Mouse (Mus musculus) CH12.LX (cell line): ENCODE results near the gene Olfr5. TPM values are rescaled to one million over a fixed set of nuclear protein-coding genes. Genes with fewer than 3 reads are reported as not detected.

ENCODE experiments used
- DNase-seq: peaks from one replicate; pipeline ENCODE4 v3.0.0-alpha.2; 2013; ENCODE audit errors: extremely low read depth
- H3K27ac ChIP-seq: 2 replicates; pipeline ENCODE4 v1.5.1; 2012; ENCODE audit warnings: low read depth, mild to moderate bottlenecking, control low read depth, moderate library complexity; ENCODE audit not compliant: insufficient read depth
- H3K27me3 ChIP-seq: replicated peaks from 2 replicates; pipeline ENCODE3; 2012; ENCODE audit warnings: inconsistent platforms
- H3K36me3 ChIP-seq, 2 experiments: replicated peaks in 1 of 2; 2 replicates each; pipeline versions ENCODE3 to v1.6.1; 2012; ENCODE audit warnings: inconsistent platforms in 1 of 2, low read length in 1 of 2, mild to moderate bottlenecking in 1 of 2, mixed read lengths in 1 of 2, moderate library complexity in 1 of 2; ENCODE audit not compliant: control insufficient read depth in 1 of 2, insufficient read depth in 1 of 2
- H3K4me1 ChIP-seq, 2 experiments: 2 replicates each; pipeline ENCODE4 v1.6.1; 2012; ENCODE audit warnings: inconsistent platforms in 1 of 2, moderate library complexity in 1 of 2; ENCODE audit not compliant: insufficient read depth in 2 of 2, control insufficient read depth in 1 of 2
- H3K4me2 ChIP-seq: 2 replicates; pipeline ENCODE4 v1.6.1; 2012; ENCODE audit warnings: low read depth, mild to moderate bottlenecking, control low read depth; ENCODE audit not compliant: poor library complexity, insufficient read depth, severe bottlenecking
- H3K4me3 ChIP-seq, 3 experiments: fragments of 150-350 bp in 1 of 3; sonication (generic) in 1 of 3; replicated peaks in 1 of 3; 2 replicates each; pipeline versions ENCODE3 to v1.5.1; 2011 to 2012; ENCODE audit warnings: low read depth in 2 of 3, low read length in 2 of 3, mild to moderate bottlenecking in 2 of 3, moderate library complexity in 2 of 3, control low read depth in 1 of 3, improper control_type of control experiment in 1 of 3, inconsistent platforms in 1 of 3, mixed read lengths in 1 of 3; ENCODE audit not compliant: poor library complexity in 1 of 3
- H3K79me2 ChIP-seq: replicated peaks from 2 replicates; pipeline ENCODE4 v1.6.1; 2012; ENCODE audit warnings: mild to moderate bottlenecking, moderate library complexity; ENCODE audit not compliant: control insufficient read depth, poor library complexity, insufficient read depth, severe bottlenecking; ENCODE audit errors: extremely low read depth
- H3K9ac ChIP-seq: 2 replicates; pipeline ENCODE4 v1.6.1; 2012; ENCODE audit warnings: low read depth, mild to moderate bottlenecking, control low read depth, moderate library complexity; ENCODE audit not compliant: insufficient read depth
- H3K9me3 ChIP-seq: replicated peaks from 2 replicates; pipeline ENCODE3; 2012; ENCODE audit warnings: low read length, inconsistent platforms, mixed read lengths
- BHLHE40 ChIP-seq: IDR thresholded peaks from 2 replicates; pipeline ENCODE4 v1.6.1; 2011; ENCODE audit warnings: mild to moderate bottlenecking, low read depth, low read length, improper control_type of control experiment
- CHD1 ChIP-seq: IDR thresholded peaks from 2 replicates; pipeline ENCODE4 v1.6.1; 2012; ENCODE audit warnings: low read depth, low read length, improper control_type of control experiment, inconsistent platforms
- CHD2 ChIP-seq: IDR thresholded peaks from 2 replicates; pipeline ENCODE4 v1.6.1; 2011; ENCODE audit warnings: low read length, improper control_type of control experiment
- E2F4 ChIP-seq: IDR thresholded peaks from 2 replicates; pipeline ENCODE4 v1.6.1; 2011; ENCODE audit warnings: low read depth, low read length, improper control_type of control experiment; ENCODE audit not compliant: insufficient replicate concordance
- ELF1 ChIP-seq: IDR thresholded peaks from 2 replicates; pipeline ENCODE4 v1.6.1; 2014; ENCODE audit warnings: low read depth, mild to moderate bottlenecking, inconsistent platforms, low read length, improper control_type of control experiment
- ETS1 ChIP-seq: conservative IDR thresholded peaks from 2 replicates; pipeline ENCODE4 v1.6.1; 2012; ENCODE audit warnings: low read depth, mild to moderate bottlenecking, inconsistent platforms, low read length, improper control_type of control experiment, moderate library complexity
- GABPA ChIP-seq: IDR thresholded peaks from 2 replicates; pipeline ENCODE4 v1.6.1; 2012; ENCODE audit warnings: low read depth, low read length, improper control_type of control experiment, inconsistent platforms; ENCODE audit not compliant: insufficient replicate concordance
- HCFC1 ChIP-seq: IDR thresholded peaks from 2 replicates; pipeline ENCODE4 v1.6.1; 2012; ENCODE audit warnings: low read depth, mild to moderate bottlenecking, inconsistent platforms, low read length, improper control_type of control experiment
- IRF4 ChIP-seq: IDR thresholded peaks from 2 replicates; pipeline ENCODE4 v1.6.1; 2014; ENCODE audit warnings: low read depth, mild to moderate bottlenecking, inconsistent platforms, low read length, improper control_type of control experiment
- JUND ChIP-seq: conservative IDR thresholded peaks from 2 replicates; pipeline ENCODE4 v1.6.1; 2011; ENCODE audit warnings: low read depth, low read length, improper control_type of control experiment
- KAT2A ChIP-seq: IDR thresholded peaks from 2 replicates; pipeline ENCODE4 v1.6.1; 2012; ENCODE audit warnings: low read length, improper control_type of control experiment, inconsistent platforms; ENCODE audit not compliant: insufficient replicate concordance
- MAFK ChIP-seq: IDR thresholded peaks from 2 replicates; pipeline ENCODE4 v1.6.1; 2011; ENCODE audit warnings: low read length, improper control_type of control experiment; ENCODE audit not compliant: insufficient replicate concordance
- MAZ ChIP-seq: IDR thresholded peaks from 2 replicates; pipeline ENCODE4 v1.6.1; 2012; ENCODE audit warnings: low read depth, mild to moderate bottlenecking, inconsistent platforms, low read length, improper control_type of control experiment, moderate library complexity
- MEF2A ChIP-seq: IDR thresholded peaks from 2 replicates; pipeline ENCODE4 v1.6.1; 2014; ENCODE audit warnings: low read depth, mild to moderate bottlenecking, inconsistent platforms, low read length, improper control_type of control experiment, borderline replicate concordance
- MXI1 ChIP-seq: IDR thresholded peaks from 2 replicates; pipeline ENCODE4 v1.6.1; 2011; ENCODE audit warnings: mild to moderate bottlenecking, low read depth, low read length, improper control_type of control experiment
- NRF1 ChIP-seq: IDR thresholded peaks from 2 replicates; pipeline ENCODE4 v1.6.1; 2014; ENCODE audit warnings: low read depth, mild to moderate bottlenecking, inconsistent platforms, low read length, improper control_type of control experiment, moderate library complexity
- POLR2A ChIP-seq: IDR thresholded peaks from 2 replicates; pipeline ENCODE4 v1.6.1; 2011; ENCODE audit warnings: low read depth, mild to moderate bottlenecking, improper control_type of control experiment, low read length
- RAD21 ChIP-seq: IDR thresholded peaks from 2 replicates; pipeline ENCODE4 v1.6.1; 2011; ENCODE audit warnings: low read depth, mild to moderate bottlenecking, low read length, improper control_type of control experiment, moderate library complexity
- RCOR1 ChIP-seq: conservative IDR thresholded peaks from 2 replicates; pipeline ENCODE4 v1.6.1; 2012; ENCODE audit warnings: low read depth, mild to moderate bottlenecking, inconsistent platforms, low read length, improper control_type of control experiment
- SMC3 ChIP-seq: IDR thresholded peaks from 2 replicates; pipeline ENCODE4 v1.6.1; 2011; ENCODE audit warnings: low read depth, low read length, improper control_type of control experiment
- TBP ChIP-seq: conservative IDR thresholded peaks from 2 replicates; pipeline ENCODE4 v1.6.1; 2011; ENCODE audit warnings: low read depth, low read length, improper control_type of control experiment
- TCF12 ChIP-seq: IDR thresholded peaks from 2 replicates; pipeline ENCODE4 v1.6.1; 2014; ENCODE audit warnings: low read depth, mild to moderate bottlenecking, inconsistent platforms, low read length, improper control_type of control experiment
- UBTF ChIP-seq: IDR thresholded peaks from 2 replicates; pipeline ENCODE4 v1.6.1; 2012; ENCODE audit warnings: low read depth, mild to moderate bottlenecking, inconsistent platforms, low read length, improper control_type of control experiment, moderate library complexity
- USF1 ChIP-seq: IDR thresholded peaks from 2 replicates; pipeline ENCODE4 v1.6.1; 2014; ENCODE audit warnings: low read depth, mild to moderate bottlenecking, inconsistent platforms, low read length, improper control_type of control experiment
- ZC3H11A ChIP-seq: IDR thresholded peaks from 2 replicates; pipeline ENCODE4 v1.6.1; 2012; ENCODE audit warnings: low read depth, mild to moderate bottlenecking, inconsistent platforms, low read length, improper control_type of control experiment
- ZMIZ1 ChIP-seq: IDR thresholded peaks from 2 replicates; pipeline ENCODE4 v1.6.1; 2012; ENCODE audit warnings: low read depth, mild to moderate bottlenecking, inconsistent platforms, low read length, improper control_type of control experiment
- ZNF384 ChIP-seq: IDR thresholded peaks from 2 replicates; pipeline ENCODE4 v1.6.1; 2012; ENCODE audit warnings: low read depth, low read length, improper control_type of control experiment, inconsistent platforms
- dilution Hi-C: fragments of 300-500 bp; cut with MboI; formaldehyde crosslinking; loops from 2 replicates; pipeline ENCODE4 v1.14.3; 2020; ENCODE audit warnings: low sequenced_read_pairs; ENCODE audit not compliant: extremely low pct_unique_long_range_greater_than_20kb, extremely low pct_ligation_motif_present
- in situ Hi-C: fragments of 300-500 bp; cut with MboI; formaldehyde crosslinking; loops from 3 replicates; pipeline ENCODE4 v1.14.3; 2019; ENCODE audit warnings: low sequenced_read_pairs, low pct_ligation_motif_present, low pct_unique_long_range_greater_than_20kb, mixed read lengths
- polyA plus RNA-seq: library from polyadenylated mRNA; unstranded; fragments of >175 nt; gene quantifications from 2 replicates; pipeline ENCODE4 v1.2.1, GENCODE M21; 2012; ENCODE audit warnings: low read depth; ENCODE audit not compliant: insufficient read length
- total RNA-seq, 2 experiments: library from RNA; depleted of rRNA; stranded (reverse); fragments of 300-350 nt in 1 of 2; fragments of >200 nt in 1 of 2; gene quantifications; 2 replicates each; pipeline ENCODE4 v1.2.3; 2012 to 2014

Gene Olfr5
- total and polyA plus RNA-seq, 3 experiments = not detected

GRCm38 (mm10) chr7:6521666-6522065 is 34.9 kb upstream of the Olfr5 start:
- no peak for TF ChIP-seq GABPA
- no peak for TF ChIP-seq ZNF384
- no peak for TF ChIP-seq MXI1
- TF ChIP-seq BHLHE40 = no peak
- no peak for TF ChIP-seq ELF1
- no peak for TF ChIP-seq TCF12
- no peak for TF ChIP-seq IRF4
- no peak for TF ChIP-seq POLR2A
- no peak for TF ChIP-seq USF1
- no peak for TF ChIP-seq NRF1
- no peak for TF ChIP-seq KAT2A
- no peak for TF ChIP-seq TBP
- TF ChIP-seq MEF2A = no peak
- no peak for TF ChIP-seq E2F4
- TF ChIP-seq MAZ = no peak
- no peak for TF ChIP-seq ETS1
- no peak for TF ChIP-seq ZC3H11A
- TF ChIP-seq, all 38 proteins: peak for 0
- no peak overlapping the region for H3K4me3 ChIP-seq
- no peak overlapping the region for H3K27ac ChIP-seq
- no peaks in the 10 kb centered on the region for H3K27me3 ChIP-seq
- H3K9ac ChIP-seq = no peak overlapping the region
- H3K36me3 ChIP-seq = no peaks in the 10 kb centered on the region
- DNase-seq = no peak
- dilution Hi-C loops (no loop called here), in situ Hi-C loops (no loop called here)
- no peak overlapping the region for H3K4me2 ChIP-seq
- H3K4me1 ChIP-seq = no peaks in the 10 kb centered on the region
- H3K79me2 ChIP-seq = no peaks in the 10 kb centered on the region
- peaks cover 64% of the 10 kb centered on the region for H3K9me3 ChIP-seq

DNA sequence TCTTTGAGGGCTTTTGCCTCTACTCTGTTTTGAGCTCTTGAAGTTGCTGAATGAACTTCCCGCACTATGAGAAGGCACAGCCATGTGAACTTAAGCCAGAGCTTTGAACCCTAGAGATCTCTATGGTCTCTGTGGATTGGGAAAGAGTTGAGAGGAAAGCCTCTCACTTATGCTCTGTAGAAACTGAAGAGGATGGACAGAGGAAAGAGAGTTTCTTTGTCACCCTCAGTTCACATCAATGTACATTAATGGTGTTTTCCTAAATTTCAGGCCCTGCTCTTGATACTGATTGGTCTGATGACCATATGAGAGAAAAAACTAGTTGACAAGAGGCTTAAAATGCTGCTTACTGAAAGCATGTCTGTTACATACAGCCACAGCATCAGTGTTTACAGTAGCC is 21.9 kb upstream of the Olfr5 start, which contains the start of gene Olfr1348:
Gene Olfr1348, minus strand, starts transcription at position 101 of the 400 bp plus-strand sequence.
- Histone ChIP-seq H3K4me3 (no peak within 1 kb of the TSS), H3K27me3 (no peaks in the 10 kb centered on the region), H3K9ac (no peak within 1 kb of the TSS), H3K36me3 (no peaks in the 10 kb centered on the region), H3K27ac (no peak within 1 kb of the TSS), H3K79me2 (no peaks in the 10 kb centered on the region), H3K9me3 (peaks cover 39% of the 10 kb centered on the region), H3K4me1 (no peaks in the 10 kb centered on the region), H3K4me2 (no peak within 1 kb of the TSS)
- in situ Hi-C loops = no loop called here
- TF ChIP-seq POLR2A = no peak
- no peak for TF ChIP-seq ETS1
- no peak for TF ChIP-seq UBTF
- TF ChIP-seq RAD21 = no peak
- no peak for TF ChIP-seq IRF4
- TF ChIP-seq ZMIZ1 = no peak
- TF ChIP-seq JUND = no peak
- no peak for TF ChIP-seq MAFK
- TF ChIP-seq TBP = no peak
- no peak for TF ChIP-seq CHD2
- TF ChIP-seq CHD1 = no peak
- no peak for TF ChIP-seq E2F4
- TF ChIP-seq SMC3 = no peak
- no peak for TF ChIP-seq HCFC1
- TF ChIP-seq MAZ = no peak
- no peak for TF ChIP-seq KAT2A
- TF ChIP-seq RCOR1 = no peak
- no peak for DNase-seq
- dilution Hi-C loops = no loop called here
